Mouse (Mus musculus) gastrocnemius, postnatal 4 days (tissue): Measurements from ENCODE around the gene Kcnab2. TPM values are rescaled to one million over a fixed set of nuclear protein-coding genes. Genes with fewer than 3 reads are reported as not detected.

Source experiments
- DNase-seq, 2 experiments: peaks; one replicate each; pipeline ENCODE4 v3.0.0; 2021 to 2022; ENCODE audit warnings: low spot score in 2 of 2, mixed read lengths in 2 of 2
- long read RNA-seq, 2 experiments: library from polyadenylated mRNA; stranded (forward); transcript quantifications; one replicate each; pipeline ENCODE4 v2.0.0; 2021
- total RNA-seq, 2 experiments: library from RNA; stranded (reverse); gene quantifications; 2 replicates each; pipeline ENCODE4 v1.2.3; 2021

Kcnab2 gene
- 1 to 10 TPM; 5.6 to 6.1 TPM for total RNA-seq
- long read RNA-seq, experiment 1, partial matches to known transcripts = 1 of 3 reads
- long read RNA-seq, experiment 1, other reads (novel, unspliced or antisense) = 1 of 3 reads
- long read RNA-seq, experiment 2, partial matches to known transcripts = 2 of 7 reads
- long read RNA-seq, experiment 2, other reads (novel, unspliced or antisense) = 2 of 7 reads

DNA sequence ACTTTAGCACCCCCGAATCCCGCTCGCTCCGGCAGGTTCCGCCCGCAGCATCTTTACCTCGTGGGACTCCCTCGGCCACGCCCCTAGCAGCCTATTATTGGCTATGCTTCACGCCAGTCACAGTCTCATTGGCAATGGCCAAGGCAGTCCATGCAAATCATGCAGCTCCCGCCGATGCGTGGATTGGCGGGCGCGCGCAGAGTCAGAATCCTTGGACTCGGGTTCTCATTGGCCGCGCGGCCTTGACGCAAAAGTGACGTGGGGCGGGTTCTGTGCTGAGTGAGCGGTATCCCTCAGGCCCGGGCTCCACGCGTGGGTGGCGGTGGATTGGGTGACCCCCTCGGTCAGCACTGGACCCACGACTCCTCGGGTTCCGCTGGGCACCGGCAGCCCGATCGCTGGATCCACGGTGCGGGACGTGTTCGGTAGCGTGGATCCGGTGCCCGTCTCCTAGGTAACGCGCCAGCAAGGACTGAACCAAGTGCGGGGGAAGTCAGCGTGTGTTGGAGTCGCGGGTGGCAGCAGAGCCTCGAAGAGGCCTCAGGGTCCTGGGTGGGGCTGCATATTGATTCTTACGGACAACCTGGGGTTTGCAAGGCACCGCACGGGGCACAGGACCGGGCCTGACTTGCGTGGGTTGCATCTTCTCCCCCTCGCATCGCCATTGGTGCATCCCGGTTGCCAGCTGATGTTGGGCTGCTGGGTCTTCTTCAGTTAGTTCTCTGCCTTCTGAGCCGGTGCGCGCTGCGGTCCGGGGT is at the start of gene Kcnab2:
Gene Kcnab2, minus strand, starts transcription at position 406 of the 758 bp plus-strand sequence.
- peak; percentile 94 to 98 for DNase-seq

- peak in 1 of 2 experiments; percentile 60 for DNase-seq
Measured at GRCm38 (mm10) chr4:152520083-152520482, 42.4 kb upstream of the Kcnab2 start.

- no peak for DNase-seq
Measured at GRCm38 (mm10) chr4:152519106-152519505, 41.4 kb upstream of the Kcnab2 start.

GRCm38 (mm10) chr4:152514884-152515283 is 37.2 kb upstream of the Kcnab2 start:
- DNase-seq = no peak

- no peak for DNase-seq
Measured at GRCm38 (mm10) chr4:152512221-152512925, 34.7 kb upstream of the Kcnab2 start.

DNA sequence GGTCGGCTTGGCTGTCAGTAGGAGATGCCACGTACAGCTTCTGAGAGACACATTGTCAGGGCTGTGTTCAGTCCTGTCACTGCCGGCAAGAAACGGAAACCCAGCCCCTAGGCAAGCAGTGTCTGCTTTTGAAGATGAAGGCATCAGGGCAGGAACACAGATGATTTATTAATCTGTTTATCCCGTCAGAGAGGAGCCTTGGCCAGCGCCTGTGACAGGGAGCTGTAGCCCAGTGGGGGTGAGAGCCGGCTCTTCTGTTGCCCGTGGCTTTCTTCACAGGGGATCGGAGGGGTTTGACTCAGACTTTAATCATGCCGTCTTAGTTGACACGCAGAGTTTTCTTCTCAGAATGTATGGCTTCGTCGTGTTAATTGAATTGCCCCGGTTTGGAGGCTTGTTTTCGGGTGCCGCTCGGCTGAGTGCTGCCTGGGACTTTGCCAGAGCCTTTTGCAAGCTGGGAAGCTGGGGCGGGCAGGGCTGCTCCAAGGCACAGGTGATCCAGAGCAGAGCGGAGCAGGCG is 16.7 kb upstream of the Kcnab2 start:
- no peak for DNase-seq

DNA sequence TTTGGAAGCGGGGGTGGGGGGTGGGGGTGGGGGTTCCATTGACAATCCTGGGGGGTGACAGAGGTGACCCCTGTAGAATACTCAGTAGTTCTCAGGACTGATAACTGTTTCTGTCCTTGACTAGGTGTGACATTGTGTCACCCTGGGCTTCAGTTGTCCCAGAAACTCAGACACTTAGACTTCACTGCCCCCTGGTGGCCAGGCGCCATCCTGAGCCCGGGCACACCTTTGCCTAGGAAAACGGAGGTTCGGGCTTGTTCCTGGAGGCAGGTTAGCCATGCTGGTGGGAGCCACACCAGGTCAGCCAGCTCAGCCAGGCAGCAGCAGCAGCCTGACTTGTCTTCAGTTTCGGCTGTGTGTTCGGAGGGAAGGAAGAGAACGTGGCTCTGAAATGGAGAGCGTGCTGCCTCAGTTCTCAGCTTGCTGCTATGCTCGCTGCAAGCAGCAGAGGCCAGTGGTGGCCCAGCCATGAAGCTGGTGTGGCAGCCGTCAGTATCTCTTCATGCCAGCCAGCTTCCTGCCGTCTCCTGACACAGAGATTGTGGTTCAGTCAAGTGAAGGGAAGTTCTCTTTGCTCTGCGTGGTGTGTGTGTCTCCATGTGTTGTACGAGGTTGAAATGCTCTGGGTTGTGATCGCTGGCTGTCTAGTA is 13.7 kb upstream of the Kcnab2 start:
- DNase-seq = peak; percentile 44 to 61

GRCm38 (mm10) chr4:152490311-152490710 is 12.6 kb upstream of the Kcnab2 start:
- DNase-seq = no peak

DNA sequence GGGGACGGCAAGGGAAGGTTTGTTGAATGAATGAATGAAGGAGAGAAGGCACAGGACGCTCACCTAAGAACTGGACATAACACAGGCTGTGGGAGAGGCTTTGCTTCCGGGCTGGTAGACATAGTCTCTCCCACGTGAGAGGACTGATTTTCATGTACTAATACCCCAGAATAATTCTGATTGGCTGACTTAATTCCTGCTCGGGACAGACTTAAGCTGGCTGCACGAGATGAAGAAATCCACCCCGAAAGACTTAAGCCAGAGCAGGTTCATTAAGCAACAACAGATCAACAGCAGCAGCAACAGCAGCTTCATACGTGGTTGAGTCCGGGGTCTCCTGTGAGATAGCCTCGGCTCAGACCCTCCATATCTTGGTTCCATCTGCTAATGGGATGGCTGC is 10.4 kb upstream of the Kcnab2 start:
- no peak for DNase-seq

DNA sequence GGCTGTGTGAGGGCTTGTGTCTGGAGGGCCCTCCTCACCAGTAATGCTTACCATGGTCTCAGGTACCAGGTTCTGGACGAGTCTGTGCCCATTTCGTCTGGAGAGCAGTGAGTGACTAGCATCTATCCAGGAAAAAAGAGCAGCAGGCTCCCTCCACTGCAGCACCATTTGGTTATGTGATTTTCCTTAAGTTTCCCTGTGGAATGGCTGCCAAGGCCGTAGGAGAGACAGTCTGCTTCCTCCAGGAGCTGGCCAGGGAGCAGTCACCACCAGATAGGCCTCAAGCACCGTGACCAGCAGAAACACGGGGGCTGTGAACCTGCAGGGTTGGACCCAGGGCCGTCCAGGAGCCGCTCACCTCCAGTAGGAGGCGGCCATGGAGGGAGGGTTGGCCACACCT is 2.8 kb upstream of the Kcnab2 start:
- no peak for DNase-seq

GRCm38 (mm10) chr4:152478224-152478567 is 525 bp upstream of the Kcnab2 start:
- peak in 1 of 2 experiments; percentile 41 for DNase-seq

- no peak for DNase-seq
Measured at GRCm38 (mm10) chr4:152477106-152477465, 585 bp downstream of the Kcnab2 start.

GRCm38 (mm10) chr4:152476427-152477023 is 1.1 kb downstream of the Kcnab2 start, which contains the start of gene Nphp4:
Gene Nphp4, plus strand, starts transcription at chr4:152476706.
- DNase-seq = no peak

- DNase-seq = no peak
Measured at GRCm38 (mm10) chr4:152475941-152476340, 1.7 kb downstream of the Kcnab2 start.

GRCm38 (mm10) chr4:152467951-152468350 is 9.7 kb downstream of the Kcnab2 start:
- DNase-seq = no peak

DNA sequence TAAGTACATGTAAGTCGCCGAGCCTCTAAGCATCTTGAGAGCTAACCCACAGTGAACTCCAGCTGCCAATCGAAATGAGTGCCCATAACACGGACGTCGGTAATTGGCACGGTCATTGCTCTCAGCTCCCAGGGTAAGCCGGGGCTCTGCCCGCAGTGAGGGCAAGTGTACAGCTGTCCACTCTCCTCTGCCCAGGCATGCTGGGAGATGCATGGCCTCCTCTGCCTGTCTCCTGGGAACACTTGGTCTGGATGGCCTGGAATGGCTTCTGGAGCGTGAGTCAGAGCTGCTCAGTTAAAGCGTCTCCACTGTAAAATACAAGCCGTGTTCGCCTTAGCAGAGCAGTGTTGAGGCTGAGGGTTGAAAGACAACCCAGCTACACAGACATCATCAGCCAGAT is 11.1 kb downstream of the Kcnab2 start:
- DNase-seq = no peak

DNA sequence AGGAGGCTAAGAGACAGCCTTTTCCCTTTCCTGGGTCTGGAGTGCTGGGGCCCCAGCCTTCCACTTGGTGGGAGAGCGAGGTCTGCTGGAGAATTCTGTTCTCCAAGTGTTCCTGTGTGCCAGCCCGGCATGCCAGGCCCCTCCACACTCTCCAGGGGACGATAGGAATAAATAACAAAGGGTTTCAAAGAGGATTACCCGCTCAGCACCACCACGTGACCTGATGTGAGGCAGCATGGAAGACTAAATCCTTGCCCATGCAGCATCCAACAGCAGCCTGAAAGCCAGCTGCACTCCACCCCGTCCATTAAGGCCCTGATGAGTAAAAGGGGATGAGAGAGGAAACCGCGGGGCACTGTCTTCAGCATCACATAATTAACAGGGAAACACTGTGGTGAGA is 12.6 kb downstream of the Kcnab2 start:
- DNase-seq = no peak

DNA sequence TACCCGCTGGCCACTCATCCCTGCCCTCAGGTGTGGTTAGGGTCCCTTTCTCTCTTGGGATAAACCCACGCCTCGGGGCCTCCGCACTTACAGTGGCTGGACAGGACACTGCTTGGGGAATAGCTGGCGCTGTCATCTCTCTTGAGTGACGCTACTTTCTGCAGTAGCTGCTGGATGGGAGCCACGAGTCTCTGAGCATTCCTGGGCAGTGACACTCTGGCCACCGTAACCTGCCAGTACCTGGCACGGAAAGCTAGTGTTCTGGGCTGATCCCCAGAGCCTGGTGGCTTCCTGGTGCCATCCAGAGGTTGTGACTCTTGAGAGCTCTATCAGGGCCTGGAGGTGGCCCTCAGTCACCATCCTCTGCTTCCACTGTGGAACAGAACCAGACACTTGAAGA is 14.5 kb downstream of the Kcnab2 start:
- no peak for DNase-seq

DNA sequence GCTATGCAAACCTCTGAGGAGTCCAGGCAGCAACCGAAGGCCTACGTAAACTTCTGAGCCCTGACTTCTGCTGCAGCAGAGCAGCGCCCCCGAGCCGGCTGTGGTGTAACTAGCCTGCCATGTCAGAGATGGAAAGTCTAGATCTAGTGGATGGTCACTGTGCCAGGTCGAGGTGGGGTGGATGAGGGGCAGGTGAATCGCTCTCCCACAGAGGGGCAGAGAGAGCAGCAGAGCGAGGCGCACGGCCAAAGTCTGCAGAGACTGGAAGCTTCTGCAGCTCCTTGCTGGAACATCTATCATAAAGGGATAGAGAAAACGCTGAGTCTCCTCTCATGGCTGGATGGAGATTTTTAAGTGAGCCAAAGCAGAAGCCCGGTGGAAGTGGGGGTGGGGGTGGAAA is 15.2 kb downstream of the Kcnab2 start:
- DNase-seq = no peak

- no peak for DNase-seq
Measured at GRCm38 (mm10) chr4:152457673-152458072, 20.0 kb downstream of the Kcnab2 start.

GRCm38 (mm10) chr4:152456609-152457008 is 21.1 kb downstream of the Kcnab2 start:
- no peak for DNase-seq
